Mouse (Mus musculus): ENCODE measurements around the gene Lrrc7.

DNA sequence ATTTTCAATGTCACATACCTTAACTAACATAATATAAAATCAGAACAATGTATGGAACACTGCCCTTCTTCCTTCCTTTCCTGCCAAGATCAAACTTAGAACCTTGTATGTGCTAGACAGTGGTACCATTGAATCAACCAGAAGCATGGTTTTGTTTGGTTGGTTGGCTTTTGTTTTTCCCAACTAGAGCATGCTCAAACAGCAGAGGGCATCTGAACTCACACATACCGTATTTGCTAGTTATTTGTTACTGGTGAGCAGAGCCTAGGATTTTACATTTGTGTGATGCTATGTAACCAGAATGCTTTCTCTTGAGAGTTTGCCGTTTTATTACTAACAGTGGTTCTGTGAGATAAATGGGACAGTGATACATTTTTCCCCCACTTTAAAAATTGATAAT lies 512.5 kb downstream of the Lrrc7 start:
- TF ChIP-seq POLR2A (IDR thresholded peaks at IDR 0.05; ENCODE audit: low read depth, low read length) (no peak), CTCF (IDR thresholded peaks at IDR 0.05; ENCODE audit: borderline replicate concordance, insufficient read depth, low read length) (no peak)
